Mouse (Mus musculus): Measurements from ENCODE around the gene Shc2. TPM values are rescaled to one million over a fixed set of nuclear protein-coding genes. Genes with fewer than 3 reads are reported as not detected.

Shc2 gene
- total RNA-seq, 2 experiments from 2014 or later = 43.7 to 52.3 TPM

DNA sequence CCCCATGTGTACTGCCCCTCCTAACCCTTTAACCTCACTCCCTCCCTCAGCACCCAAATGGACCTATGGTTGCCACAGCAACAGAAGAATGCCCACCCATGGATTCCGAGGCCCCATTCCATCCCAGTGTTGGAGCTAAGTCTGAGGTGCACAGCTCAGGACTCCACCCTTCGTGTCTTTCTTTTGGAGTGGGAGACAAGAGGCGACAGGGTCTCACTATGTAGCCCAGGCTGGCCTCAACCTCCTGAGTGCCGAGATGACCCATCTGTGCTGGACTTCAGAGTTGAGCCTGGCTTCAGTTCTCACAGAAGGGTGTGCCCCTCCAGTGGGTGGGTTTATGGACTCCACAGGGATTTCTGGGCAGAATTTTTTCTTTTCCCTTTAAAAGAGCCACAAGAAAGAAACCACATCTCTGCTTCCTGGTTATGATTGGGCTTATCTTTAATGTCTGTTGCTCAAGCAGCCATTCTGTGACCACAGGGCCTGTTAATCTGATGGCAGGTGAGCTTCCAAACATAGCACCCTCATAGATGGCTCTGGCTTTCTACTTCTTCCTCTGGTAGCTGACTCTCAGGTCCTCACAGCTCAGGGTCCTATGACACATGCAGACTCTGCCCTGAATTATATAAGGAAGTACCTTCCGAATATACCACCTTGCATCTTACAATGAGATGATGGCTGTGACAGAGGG lies 50.5 kb downstream of the Shc2 start, which contains the start of gene Theg:
Gene Theg (minus strand): TSS at position 271 of the 691 bp plus-strand sequence.
- intact Hi-C loops (cut with DNase I) = no loop called here
- DNase-seq (ENCODE audit: low spot score in 2 of 2) = no peak

DNA sequence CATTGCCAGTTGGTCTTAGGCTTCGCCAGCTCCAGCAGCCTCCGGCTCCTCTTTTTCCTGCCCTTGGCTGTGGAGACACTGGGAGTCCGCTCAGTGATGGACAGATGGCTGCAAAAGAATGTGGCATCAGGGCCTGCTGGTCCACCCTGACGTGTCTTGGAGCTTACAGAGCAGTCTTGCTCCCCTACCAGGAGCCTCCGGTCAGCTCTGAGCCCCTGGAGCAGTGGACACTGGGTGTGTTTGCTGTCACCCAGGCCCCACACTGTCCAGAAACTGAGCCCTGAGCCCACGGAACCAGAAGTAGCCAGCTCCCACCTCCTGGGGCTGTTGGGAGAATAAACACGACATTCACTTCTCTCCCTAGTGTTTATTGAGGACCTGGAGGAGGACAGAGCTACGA lies 51.5 kb downstream of the Shc2 start:
- intact Hi-C loops (cut with DNase I) = no loop called here
- DNase-seq (ENCODE audit: low spot score in 2 of 2) = no peak

DNA sequence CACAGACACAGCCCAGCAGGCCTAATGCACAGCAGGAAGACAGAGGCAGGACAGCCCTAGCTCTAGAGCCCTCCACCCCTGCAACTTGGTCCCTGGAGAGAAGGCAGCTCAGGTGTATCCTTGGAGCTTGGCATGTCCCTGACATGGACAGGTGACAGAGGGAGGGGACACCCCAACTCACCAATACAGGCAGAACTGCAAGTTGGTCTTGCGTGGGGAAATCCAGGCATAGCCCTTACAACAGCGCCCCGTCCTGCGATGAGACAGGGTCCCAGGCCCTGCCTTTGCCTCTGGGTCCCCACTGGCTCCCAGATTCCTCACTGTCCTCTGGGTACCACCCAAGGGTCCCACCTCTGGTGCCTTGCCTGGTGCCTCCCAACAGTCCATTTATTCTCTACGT lies 52.0 kb downstream of the Shc2 start:
- intact Hi-C loops (cut with DNase I) = no loop called here
- no peak for DNase-seq (ENCODE audit: low spot score in 2 of 2)

DNA sequence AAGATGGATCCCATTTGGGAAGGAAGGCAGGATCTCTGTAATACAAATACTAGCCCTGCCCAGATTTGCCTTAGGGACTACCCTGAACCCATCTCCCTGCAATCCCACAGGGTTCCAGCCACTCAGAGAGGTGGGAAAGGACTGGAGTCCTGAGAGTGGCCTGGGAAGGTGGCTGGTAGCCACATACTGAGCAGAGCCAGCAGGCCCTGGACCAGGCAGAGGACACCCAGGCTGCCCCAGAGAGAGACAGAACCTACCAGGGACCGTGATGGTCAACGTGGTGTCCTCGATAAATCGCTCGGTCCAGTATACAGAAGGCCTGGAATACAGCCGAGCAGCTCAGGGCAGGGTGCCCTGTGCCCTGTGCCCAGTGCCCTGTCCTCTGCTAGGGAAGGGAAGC lies 52.6 kb downstream of the Shc2 start:
- DNase-seq (ENCODE audit: low spot score in 2 of 2) = no peak
- intact Hi-C loops (cut with DNase I) = no loop called here

DNA sequence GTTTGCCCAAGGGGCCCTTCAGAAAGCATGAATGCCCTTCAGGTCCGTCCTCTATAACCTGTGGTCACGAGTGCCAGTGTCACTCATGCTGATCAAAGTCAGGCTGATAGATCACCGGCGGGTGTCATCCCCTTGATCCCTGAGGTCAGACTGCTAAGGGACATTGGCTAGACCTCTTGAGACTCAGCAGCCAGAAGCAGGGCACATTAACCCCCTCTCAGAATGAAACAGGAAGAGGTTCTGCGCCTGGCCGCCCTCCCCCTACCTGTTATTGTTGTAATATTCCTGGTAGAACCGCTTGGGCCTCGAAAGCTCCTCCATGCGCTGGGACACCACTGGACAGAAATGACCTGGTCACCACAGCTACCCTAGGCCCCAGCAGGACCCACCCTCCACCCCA lies 53.3 kb downstream of the Shc2 start:
- intact Hi-C loops (cut with DNase I) = no loop called here
- DNase-seq (ENCODE audit: low spot score in 2 of 2) = no peak

DNA sequence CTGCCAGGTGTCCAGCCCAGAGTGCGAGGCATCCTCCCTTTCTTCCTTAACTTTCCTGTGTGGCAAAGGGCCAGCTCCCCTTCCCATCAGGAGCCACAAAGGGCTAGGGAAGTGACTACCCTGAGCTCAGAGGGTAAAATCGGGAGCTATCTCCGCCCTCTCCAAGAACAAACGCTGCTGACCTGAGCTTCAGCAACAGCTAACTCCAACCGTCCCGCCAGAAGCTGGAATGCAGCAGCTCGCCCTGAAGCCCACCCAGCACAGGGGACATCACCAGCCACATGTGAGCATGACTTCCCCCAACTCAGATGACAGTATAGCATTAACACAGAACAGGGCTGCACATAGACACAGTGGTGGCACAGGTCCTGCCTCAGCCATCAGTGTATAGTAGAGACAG lies 53.7 kb downstream of the Shc2 start:
- DNase-seq (ENCODE audit: low spot score in 2 of 2) = no peak
- intact Hi-C loops (cut with DNase I) = no loop called here

DNA sequence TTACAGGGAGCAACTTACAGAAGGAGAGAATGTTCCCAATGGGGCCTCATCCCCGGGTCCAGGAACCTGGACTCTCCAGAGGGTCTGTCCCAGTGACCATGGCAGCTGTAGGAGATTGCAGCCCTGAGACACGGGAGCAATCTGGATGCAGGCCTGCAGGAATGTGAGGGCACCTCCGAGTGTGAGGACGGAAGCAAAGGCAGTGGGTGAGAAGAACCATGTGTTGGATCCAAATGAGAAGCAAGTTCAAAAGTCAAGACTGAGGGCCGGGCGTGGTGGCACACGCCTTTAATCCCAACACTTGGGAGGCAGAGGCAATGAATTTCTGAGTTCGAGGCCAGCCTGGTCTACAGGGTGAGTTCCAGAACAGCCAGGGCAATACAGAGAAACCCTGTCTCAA lies 56.2 kb downstream of the Shc2 start:
- intact Hi-C loops (cut with DNase I) = no loop called here
- DNase-seq (ENCODE audit: low spot score in 2 of 2) = no peak

DNA sequence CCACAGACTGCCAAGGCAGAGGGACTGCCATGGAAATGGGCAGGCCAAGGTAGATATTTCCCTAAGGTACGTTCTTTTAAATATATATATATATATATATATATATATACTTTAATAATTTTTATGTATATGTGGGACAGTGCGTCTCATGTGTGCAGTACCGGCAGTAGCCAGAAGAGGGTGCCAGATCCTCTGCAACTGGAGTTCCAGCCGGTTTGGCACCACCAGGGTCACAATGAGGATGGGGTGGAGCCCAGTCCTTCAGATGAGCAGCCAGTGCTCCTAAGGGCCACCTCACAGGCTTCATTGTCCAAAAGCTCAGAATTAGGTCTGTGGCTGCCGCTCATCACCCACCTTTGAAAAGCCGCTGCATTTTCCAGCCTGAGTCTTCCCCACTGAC lies 56.9 kb downstream of the Shc2 start:
- DNase-seq (ENCODE audit: low spot score in 2 of 2) = no peak
- intact Hi-C loops (cut with DNase I) = no loop called here

DNA sequence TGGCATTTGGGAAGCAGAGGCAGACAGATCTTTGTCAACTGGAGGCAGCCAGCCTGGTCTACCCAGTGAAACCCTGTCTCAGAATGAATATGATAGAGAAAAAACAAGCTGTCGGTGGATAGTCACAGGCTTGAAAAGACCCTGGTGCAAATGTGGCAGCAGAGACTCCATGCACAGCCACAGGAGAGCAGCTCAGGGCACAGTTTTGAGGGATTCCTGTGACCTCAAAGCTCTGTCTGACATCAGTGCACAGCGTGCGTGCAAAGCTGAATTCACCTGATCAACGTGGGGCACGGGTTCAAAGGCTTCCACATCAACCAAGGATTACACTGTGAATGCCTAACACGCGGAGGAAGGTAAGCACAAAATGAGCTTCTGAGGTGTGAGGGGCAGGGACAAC lies 57.4 kb downstream of the Shc2 start:
- DNase-seq (ENCODE audit: low spot score in 2 of 2) = no peak
- intact Hi-C loops (cut with DNase I) = no loop called here

DNA sequence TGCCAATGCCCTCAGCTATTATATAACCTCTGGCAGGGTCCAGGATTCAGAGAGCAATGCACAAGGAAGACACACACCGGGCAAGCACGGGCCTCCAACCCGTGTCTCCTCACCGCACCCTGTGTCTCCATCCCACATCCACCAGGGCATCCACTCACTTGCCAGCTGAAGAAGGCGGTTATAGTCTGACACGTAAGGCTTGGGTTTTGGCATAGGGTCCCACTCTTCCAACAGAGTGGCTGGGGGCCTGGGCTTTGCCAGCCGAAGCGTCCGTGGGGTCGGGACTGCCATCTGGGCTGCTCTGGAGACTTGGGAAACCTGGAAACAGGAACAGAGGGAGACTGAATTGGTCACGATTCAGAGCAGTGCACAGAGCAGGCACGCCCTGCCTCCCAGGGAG lies 57.9 kb downstream of the Shc2 start:
- intact Hi-C loops (cut with DNase I) = no loop called here
- no peak for DNase-seq (ENCODE audit: low spot score in 2 of 2)

DNA sequence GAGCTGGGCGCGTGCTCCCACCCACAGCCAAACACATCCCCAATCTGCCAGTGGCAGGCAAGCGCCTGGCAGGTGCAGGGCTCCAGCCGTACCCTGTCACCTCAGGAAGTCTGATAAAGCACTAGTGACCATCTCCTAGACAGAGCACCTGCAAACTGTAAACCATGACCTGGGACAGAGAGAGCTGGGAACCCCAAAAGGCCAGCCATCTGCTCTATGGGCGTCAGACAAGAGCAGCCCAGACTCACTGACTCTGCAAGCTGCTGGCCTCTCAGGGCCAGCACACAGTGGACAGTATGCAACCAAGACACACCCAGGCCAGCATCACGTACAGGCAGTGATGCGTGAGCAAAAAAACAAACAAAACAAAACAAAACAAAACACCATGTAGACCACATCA lies 58.8 kb downstream of the Shc2 start:
- intact Hi-C loops (cut with DNase I) = no loop called here
- DNase-seq (ENCODE audit: low spot score in 2 of 2) = no peak

DNA sequence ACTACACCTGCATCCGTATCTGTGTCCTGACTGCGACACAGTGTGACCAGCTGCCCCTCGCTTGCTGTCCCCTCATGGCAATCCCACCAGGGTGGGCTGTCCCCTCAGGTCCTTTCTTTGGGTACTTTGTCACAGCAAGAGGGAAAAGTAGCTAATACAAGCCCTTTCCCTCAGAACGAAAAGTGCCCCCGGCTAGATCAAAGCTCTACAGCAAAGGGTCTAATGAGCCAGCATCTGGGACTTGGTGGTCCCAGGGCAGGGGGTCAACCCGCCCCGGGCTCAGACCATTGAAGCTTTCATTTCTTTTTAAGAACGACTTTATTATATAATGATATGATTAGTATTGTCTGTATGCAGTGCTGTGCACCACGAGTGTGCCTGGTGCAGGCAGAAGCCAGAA lies 59.4 kb downstream of the Shc2 start:
- no peak for DNase-seq (ENCODE audit: low spot score in 2 of 2)
- intact Hi-C loops (cut with DNase I) = no loop called here

DNA sequence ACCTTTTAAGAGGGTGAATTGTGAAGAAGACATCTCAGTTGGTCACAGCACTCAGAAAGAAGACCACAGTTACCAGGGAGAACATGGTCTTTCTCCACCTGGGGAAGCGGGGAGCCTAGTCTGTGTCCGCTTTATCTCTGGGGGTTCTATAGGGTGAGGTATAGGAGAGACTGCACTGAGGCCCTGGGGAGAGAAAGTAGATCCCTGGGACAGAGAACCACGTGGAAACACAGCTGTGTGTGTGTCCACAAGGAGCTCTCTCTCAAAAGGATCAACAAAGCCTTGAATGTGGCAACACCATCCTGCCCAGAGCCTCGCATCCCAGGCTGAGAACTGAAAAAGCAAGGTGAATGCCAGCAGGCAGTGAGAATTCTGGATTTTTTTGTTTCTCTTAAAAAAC lies 60.3 kb downstream of the Shc2 start:
- intact Hi-C loops (cut with DNase I) = no loop called here
- no peak for DNase-seq (ENCODE audit: low spot score in 2 of 2)

DNA sequence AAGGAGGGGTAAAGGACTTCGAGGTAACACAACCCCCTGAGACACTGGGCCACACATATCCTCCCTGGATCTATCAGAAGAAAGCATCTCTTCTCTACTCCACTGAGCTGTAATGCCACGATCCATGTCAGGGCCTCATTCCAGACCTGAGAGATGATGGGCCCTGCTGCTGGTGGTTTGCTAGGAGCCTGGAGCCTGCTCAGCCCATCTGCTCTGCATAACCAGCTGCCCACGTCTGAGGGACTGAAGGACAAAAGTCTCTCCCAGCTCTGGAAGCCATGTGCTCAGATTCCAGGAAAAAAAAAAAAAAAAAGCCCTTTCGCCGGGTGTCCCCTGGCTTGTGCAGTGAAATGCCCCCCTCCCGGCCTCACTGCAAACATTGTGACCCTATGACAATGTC lies 62.0 kb downstream of the Shc2 start:
- intact Hi-C loops (cut with DNase I) = no loop called here
- DNase-seq (ENCODE audit: low spot score in 2 of 2) = no peak

DNA sequence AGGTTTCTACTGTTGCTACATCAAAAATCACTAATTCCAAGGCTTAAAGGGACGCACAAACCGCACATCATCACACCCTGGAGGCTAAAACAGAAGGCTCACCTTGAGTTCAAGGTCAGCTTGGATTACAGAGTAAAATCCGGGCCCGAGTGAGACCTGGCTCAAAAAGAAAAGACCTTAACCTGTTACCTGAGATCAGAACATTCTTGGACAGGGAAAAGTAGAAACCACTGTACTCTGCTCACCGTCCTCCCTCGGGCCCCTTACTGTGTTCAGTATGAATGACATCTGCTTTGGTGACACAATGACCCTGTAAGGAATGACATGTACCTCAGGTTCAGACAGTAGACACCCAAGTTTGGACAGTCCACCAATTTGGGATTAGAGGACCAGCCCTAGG lies 62.9 kb downstream of the Shc2 start:
- DNase-seq (ENCODE audit: low spot score in 2 of 2) = no peak
- intact Hi-C loops (cut with DNase I) = no loop called here

DNA sequence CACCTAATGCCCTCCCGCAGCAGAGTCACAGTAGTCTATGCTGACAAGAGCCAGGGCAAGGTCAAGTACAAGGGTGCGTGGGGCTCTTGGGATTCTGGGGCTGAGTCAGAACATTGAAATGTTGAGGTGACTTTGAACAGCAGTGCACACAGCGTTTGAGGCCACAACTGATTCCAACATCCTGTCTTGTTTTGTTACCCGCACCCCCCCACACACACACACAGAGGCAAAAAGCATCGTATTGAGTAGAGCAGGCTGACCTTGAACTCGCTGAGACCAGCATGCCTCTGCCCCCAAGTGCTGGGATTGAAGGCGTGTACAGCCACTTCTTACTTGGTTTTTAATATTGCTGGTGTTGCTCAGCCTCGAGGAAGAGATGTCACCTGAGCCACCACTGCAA lies 63.4 kb downstream of the Shc2 start:
- no peak for DNase-seq (ENCODE audit: low spot score in 2 of 2)
- intact Hi-C loops (cut with DNase I) = no loop called here

DNA sequence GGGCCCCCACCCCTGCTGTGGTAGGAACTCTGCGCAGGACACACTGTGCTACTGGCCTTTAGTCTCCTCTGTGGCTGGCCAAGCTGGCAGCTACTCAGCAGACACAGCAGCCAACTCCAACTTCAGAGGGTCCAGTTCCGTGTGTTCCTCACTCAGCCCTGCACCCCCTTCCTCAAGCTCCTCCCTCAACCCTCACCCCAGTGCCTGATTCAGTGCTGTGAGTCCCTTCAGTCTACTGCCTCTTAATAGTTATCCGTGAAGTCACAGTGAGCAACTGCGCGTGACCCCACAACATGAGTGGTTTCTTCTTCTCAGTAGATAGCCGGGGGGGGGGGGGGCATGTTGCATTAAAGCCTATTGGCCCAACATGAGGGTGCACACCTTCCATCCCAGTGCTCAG lies 64.1 kb downstream of the Shc2 start:
- DNase-seq (ENCODE audit: low spot score in 2 of 2) = no peak
- intact Hi-C loops (cut with DNase I) = no loop called here

DNA sequence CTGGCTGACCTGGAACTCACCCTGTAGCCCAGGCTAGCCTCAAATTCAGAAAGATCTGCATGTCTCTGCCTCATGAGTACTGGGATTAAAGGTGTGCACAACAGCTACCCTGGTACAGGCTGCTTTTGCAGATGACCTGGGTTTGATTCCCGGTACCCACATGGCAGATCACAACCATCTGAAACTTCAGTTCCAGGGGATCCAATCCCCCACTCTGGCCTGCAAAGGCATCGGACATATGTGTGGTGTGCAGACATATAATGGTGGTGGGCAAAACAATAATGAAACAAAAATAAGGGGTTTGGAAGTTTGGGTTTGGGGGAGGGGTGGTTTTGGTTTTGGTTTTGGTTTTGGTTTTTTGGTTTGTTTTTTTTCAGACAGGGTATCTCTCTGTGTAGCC lies 66.4 kb downstream of the Shc2 start:
- intact Hi-C loops (cut with DNase I) = no loop called here
- no peak for DNase-seq (ENCODE audit: low spot score in 2 of 2)

DNA sequence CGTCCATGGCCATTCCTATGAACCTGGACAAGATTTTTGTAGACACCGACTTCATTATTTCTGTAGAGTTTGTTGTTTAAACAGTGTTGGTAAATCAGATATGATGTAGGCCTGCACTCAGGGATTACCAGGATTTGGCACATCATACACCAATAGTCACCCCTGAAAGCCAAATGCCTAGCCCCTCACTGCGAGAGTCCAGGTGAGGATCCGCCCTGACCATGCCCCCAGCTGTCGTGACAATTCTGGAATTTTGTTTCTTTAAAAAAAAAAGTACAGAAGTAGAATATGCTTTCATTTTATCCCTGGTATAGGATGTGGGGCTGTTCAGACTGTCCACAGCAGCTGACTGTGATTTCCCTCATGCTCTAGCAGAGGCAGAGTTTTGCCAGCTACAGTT lies 67.8 kb downstream of the Shc2 start:
- intact Hi-C loops (cut with DNase I) = no loop called here
- no peak for DNase-seq (ENCODE audit: low spot score in 2 of 2)

Measured in left cerebral cortex, postnatal 36 days (tissue).